ENCODE assay signal across 10 mouse cellular contexts in the genomic region with DNA sequence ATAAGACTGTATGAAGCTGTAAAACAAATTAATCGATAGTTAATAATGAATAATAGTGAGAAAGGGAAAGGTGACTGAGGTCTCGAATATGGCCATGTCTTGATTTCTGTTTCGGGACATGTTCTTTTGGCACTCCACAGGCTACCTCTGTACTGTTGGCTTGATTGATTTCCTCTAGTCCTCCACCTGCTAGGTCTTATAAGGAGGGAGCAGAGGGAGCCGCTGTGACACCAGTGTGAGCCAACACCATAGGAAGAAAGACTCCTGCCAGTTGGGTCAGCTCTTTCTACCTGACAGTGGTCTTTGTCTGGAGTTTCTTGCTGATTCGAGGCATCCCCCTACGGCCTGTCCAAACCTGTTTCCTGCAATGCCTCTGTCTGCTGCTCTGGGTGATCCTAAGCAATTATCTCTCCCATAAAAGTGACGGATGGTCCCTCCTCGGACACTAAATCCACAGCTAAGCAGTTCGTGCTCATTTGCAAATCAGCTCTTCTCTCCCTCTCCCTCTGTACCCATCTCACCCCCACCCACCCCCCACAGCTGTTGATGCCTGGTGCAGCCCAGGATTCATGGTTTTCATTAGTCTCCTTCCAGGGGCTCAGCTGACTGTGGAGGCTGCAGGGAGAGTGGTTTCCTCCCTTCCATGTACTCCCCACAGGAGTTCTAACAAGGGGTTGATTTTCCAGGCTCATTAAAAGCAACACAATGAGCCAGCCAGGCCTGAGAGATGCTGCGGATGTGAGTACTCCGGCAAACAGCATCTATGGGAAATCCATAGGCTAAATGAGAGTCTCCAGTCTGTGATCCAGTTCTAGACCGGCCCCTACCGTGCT.
A peak's percentile ranks its signal among the peaks of the same experiment; 100 is the strongest.
DNase-seq lines count a peak whose midpoint lies in the region; ATAC-seq lines count a peak whose summit lies in the region.
"Had no signal": no experiment of that assay in that cellular context is flagged by ENCODE, and none has a peak within 500 bp of the region (broad histone marks: within the 10 kb centered on the region; RNA-seq: fewer than 3 reads in every experiment).

No protein-coding gene starts in this region.

- no peak for ATAC-seq in embryonic facial prominence, embryonic 13.5 days (ENCODE audit: insufficient number of reproducible peaks, insufficient read depth, low FRiP score, low TSS enrichment, low read depth)
- ATAC-seq in hindbrain, embryonic 14.5 days (ENCODE audit: low FRiP score) = peak; percentile 87
- ATAC-seq in midbrain, embryonic 16.5 days = peak; percentile 79
- no peak for ATAC-seq in intestine, embryonic 16.5 days

- H3K4me3 ChIP-seq in embryonic facial prominence, embryonic 13.5 days = no peak overlapping the region
- H3K4me3 ChIP-seq in hindbrain, embryonic 14.5 days (replicated peaks; ENCODE audit: low read length) = no peak overlapping the region
- H3K4me3 ChIP-seq in midbrain, embryonic 16.5 days (ENCODE audit: low read depth, low read length) = no peak overlapping the region
- H3K4me3 ChIP-seq in intestine, embryonic 16.5 days (ENCODE audit: low read length) = no peak overlapping the region

- no peaks in the 10 kb centered on the region for H3K9me3 ChIP-seq in embryonic facial prominence, embryonic 13.5 days
- H3K9me3 ChIP-seq in hindbrain, embryonic 14.5 days (ENCODE audit: control insufficient read depth, low read length) = no peaks in the 10 kb centered on the region
- H3K9me3 ChIP-seq in midbrain, embryonic 16.5 days (replicated peaks; ENCODE audit: control insufficient read depth, low read length, poor library complexity, severe bottlenecking) = no peaks in the 10 kb centered on the region
- no peaks in the 10 kb centered on the region for H3K9me3 ChIP-seq in intestine, embryonic 16.5 days (ENCODE audit: control insufficient read depth, low read length)

- H3K27me3 ChIP-seq in embryonic facial prominence, embryonic 13.5 days = no peaks in the 10 kb centered on the region
- no peaks in the 10 kb centered on the region for H3K27me3 ChIP-seq in hindbrain, embryonic 14.5 days (ENCODE audit: control insufficient read depth, insufficient read depth, low read length)
- no peaks in the 10 kb centered on the region for H3K27me3 ChIP-seq in midbrain, embryonic 16.5 days (ENCODE audit: control insufficient read depth, insufficient read depth, low read depth, low read length)
- no peaks in the 10 kb centered on the region for H3K27me3 ChIP-seq in intestine, embryonic 16.5 days (replicated peaks; ENCODE audit: control insufficient read depth, insufficient read depth, low read length)

- H3K4me2 ChIP-seq in embryonic facial prominence, embryonic 13.5 days = no peak overlapping the region; the same call in 1 of the 2 replicates
- H3K4me2 ChIP-seq in hindbrain, embryonic 14.5 days (replicated peaks) = no peak overlapping the region
- H3K4me2 ChIP-seq in midbrain, embryonic 16.5 days (ENCODE audit: low read length) = no peak overlapping the region
- no peak overlapping the region for H3K4me2 ChIP-seq in intestine, embryonic 16.5 days (ENCODE audit: low read depth, low read length)

- H3K4me1 ChIP-seq in embryonic facial prominence, embryonic 13.5 days = peaks cover 14% of the 10 kb centered on the region
- peaks cover 4% of the 10 kb centered on the region; the same call in 1 of the 2 replicates for H3K4me1 ChIP-seq in hindbrain, embryonic 14.5 days (replicated peaks; ENCODE audit: control insufficient read depth, insufficient read depth, low read length)
- H3K4me1 ChIP-seq in midbrain, embryonic 16.5 days (ENCODE audit: control insufficient read depth, insufficient read depth, low read length) = peaks cover 5% of the 10 kb centered on the region
- no peaks in the 10 kb centered on the region for H3K4me1 ChIP-seq in intestine, embryonic 16.5 days (ENCODE audit: control insufficient read depth, insufficient read depth, low read length)

- DNase-seq in embryo, embryonic 10 days (ENCODE audit: low spot score) = peak; percentile 45
- peak; percentile 42 for DNase-seq in hindbrain, embryonic 14.5 days (ENCODE audit: low spot score)
- no peak for DNase-seq in right cerebral cortex, adult 2 months (ENCODE audit: low spot score in 2 of 2)
- no peak for DNase-seq in liver
- no peak for DNase-seq in left cerebral cortex, adult 18-20 months (ENCODE audit: low spot score in 2 of 2)
- DNase-seq: cerebellum, adult 18-20 months had no signal

- H3K27ac ChIP-seq in embryonic facial prominence, embryonic 13.5 days = peak overlapping the region; percentile 62
- peak overlapping the region; percentile 66 for H3K27ac ChIP-seq in hindbrain, embryonic 14.5 days
- no peak overlapping the region for H3K27ac ChIP-seq in midbrain, embryonic 16.5 days (ENCODE audit: low read length)
- no peak overlapping the region for H3K27ac ChIP-seq in intestine, embryonic 16.5 days (ENCODE audit: low read length)
- H3K27ac ChIP-seq: liver, embryonic 14.5 days had no signal

- no peaks in the 10 kb centered on the region for H3K36me3 ChIP-seq in embryonic facial prominence, embryonic 13.5 days
- H3K36me3 ChIP-seq in hindbrain, embryonic 14.5 days (replicated peaks; ENCODE audit: control insufficient read depth, insufficient read depth) = no peaks in the 10 kb centered on the region
- no peaks in the 10 kb centered on the region for H3K36me3 ChIP-seq in midbrain, embryonic 16.5 days (ENCODE audit: control insufficient read depth, insufficient read depth, low read length)
- H3K36me3 ChIP-seq in intestine, embryonic 16.5 days (ENCODE audit: control insufficient read depth, insufficient read depth, low read length) = no peaks in the 10 kb centered on the region

- H3K9ac ChIP-seq in embryonic facial prominence, embryonic 13.5 days = no peak overlapping the region
- no peak overlapping the region for H3K9ac ChIP-seq in hindbrain, embryonic 14.5 days
- no peak overlapping the region for H3K9ac ChIP-seq in midbrain, embryonic 16.5 days (ENCODE audit: low read depth, low read length)
- H3K9ac ChIP-seq in intestine, embryonic 16.5 days (ENCODE audit: low read depth, low read length) = no peak overlapping the region
- H3K9ac ChIP-seq: liver, embryonic 14.5 days had no signal

- 44% methylated on average over 13 of the region's 13 CpGs for WGBS in embryonic facial prominence, embryonic 13.5 days
- WGBS in hindbrain, embryonic 14.5 days = 37% methylated on average over 13 of the region's 13 CpGs
- 44% methylated on average over 13 of the region's 13 CpGs for WGBS in midbrain, embryonic 16.5 days
- WGBS in intestine, embryonic 16.5 days = 58% methylated on average over 13 of the region's 13 CpGs

Comparison
In these comparisons a context has a peak if more than half of its experiments do, and no peak if none do; other contexts are left out.
1. DNase-seq: peak in embryo, embryonic 10 days (single experiment) and hindbrain, embryonic 14.5 days (single experiment); none in right cerebral cortex, adult 2 months (0 of 2), liver (single experiment) and left cerebral cortex, adult 18-20 months (0 of 2).
2. ATAC-seq: peak in hindbrain, embryonic 14.5 days (single experiment) and midbrain, embryonic 16.5 days (single experiment); none in embryonic facial prominence, embryonic 13.5 days (single experiment) and intestine, embryonic 16.5 days (single experiment).
3. H3K27ac ChIP-seq: peak in embryonic facial prominence, embryonic 13.5 days (single experiment) and hindbrain, embryonic 14.5 days (single experiment); none in midbrain, embryonic 16.5 days (single experiment) and intestine, embryonic 16.5 days (single experiment).